Mouse (Mus musculus): Measurements from ENCODE around the gene Mknk2.

GRCm38 (mm10) chr10:80621940-80622660 is 55.8 kb downstream of the Mknk2 start:
- no peak for TF ChIP-seq CTCF (IDR thresholded peaks at IDR 0.05; ENCODE audit: low read depth, low read length)
- TF ChIP-seq POLR2A (IDR thresholded peaks at IDR 0.05; ENCODE audit: extremely low read depth, insufficient read depth, low read length) = peak; percentile 92

All from liver, adult 2 months (tissue).